Mouse (Mus musculus) megakaryocyte, embryonic 14.5 days (primary cell): ENCODE results near the gene Stx4a.

Experiments
- FLI1 ChIP-seq: IDR thresholded peaks from 2 replicates; pipeline ENCODE4 v1.6.1; 2012; ENCODE audit warnings: low read length, inconsistent platforms, mixed read lengths
- GATA1 ChIP-seq: IDR thresholded peaks from 3 replicates; pipeline ENCODE4 v1.6.1; 2012; ENCODE audit warnings: mixed read lengths, low read length, inconsistent platforms, borderline replicate concordance

DNA sequence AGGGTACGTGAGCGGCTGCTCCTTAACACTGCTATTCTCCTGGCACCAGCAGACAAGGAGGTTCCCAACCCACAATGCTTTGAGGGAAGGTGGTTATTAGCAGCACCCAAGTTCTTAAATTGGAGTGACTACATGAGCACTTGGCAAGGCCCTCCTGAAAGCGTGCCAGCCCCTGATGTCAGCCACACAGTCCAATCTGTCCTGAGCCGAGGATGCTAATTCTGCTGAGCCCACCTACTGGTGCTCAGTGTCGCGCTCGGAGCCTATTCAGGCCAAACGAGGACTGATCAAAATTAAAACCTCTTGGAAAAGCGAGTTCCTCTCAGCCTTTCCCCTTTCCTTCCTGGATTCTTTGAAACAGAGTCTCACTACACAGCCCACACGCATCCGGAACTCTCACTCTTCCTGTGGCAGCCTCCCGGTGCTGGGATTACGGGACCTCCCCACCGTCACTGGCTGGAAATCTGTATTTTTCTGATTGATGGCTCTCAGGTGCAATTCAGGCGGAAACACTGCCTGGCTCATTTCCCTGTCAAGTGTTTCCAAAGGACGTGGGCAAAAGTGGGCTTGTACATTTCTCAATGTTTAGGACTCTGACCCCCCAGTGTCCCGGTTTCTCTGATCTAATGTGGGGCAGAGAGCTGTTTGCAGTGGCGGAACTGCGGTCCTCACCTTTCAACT lies 9.7 kb upstream of the Stx4a start:
- TF ChIP-seq GATA1 = no peak
- no peak for TF ChIP-seq FLI1
